Mouse (Mus musculus) intestine, embryonic 14.5 days (tissue): Measurements from ENCODE around the gene Scd2. TPM values are rescaled to one million over a fixed set of nuclear protein-coding genes. Genes with fewer than 3 reads are reported as not detected.
"Not testable (repeated sequence)": the region's sequence is repeated elsewhere in the genome, so short reads cannot be mapped to it uniquely, and the experiment has no call there.

ENCODE experiments used
- ATAC-seq: fragments of 200-750 bp; cut with Nextera tagmentation; replicated peaks from 2 replicates; pipeline ENCODE4 v1.8.0; 2017; ENCODE audit warnings: low read depth, moderate number of reproducible peaks, moderate TSS enrichment, moderate library complexity; ENCODE audit not compliant: low FRiP score, low TSS enrichment
- DNase-seq: peaks from one replicate; pipeline ENCODE4 v3.0.0-alpha.2; 2018; ENCODE audit warnings: low spot score
- H3K27ac ChIP-seq: fragments of 300-500 bp; sonication (generic); 2 replicates; pipeline ENCODE4 v1.5.1; 2014; ENCODE audit warnings: low read depth, mild to moderate bottlenecking, control low read depth
- H3K27me3 ChIP-seq: fragments of 300-500 bp; sonication (generic); replicated peaks from 2 replicates; pipeline ENCODE4 v1.6.1; 2014; ENCODE audit warnings: low read length, control low read depth; ENCODE audit not compliant: control insufficient read depth, insufficient read depth
- H3K36me3 ChIP-seq: fragments of 300-500 bp; sonication (generic); 2 replicates; pipeline ENCODE4 v1.6.1; 2014; ENCODE audit warnings: low read length, control low read depth; ENCODE audit not compliant: control insufficient read depth, insufficient read depth
- H3K4me1 ChIP-seq: fragments of 300-500 bp; sonication (generic); replicated peaks from 2 replicates; pipeline ENCODE4 v1.6.1; 2014; ENCODE audit warnings: low read length, control low read depth, mixed read lengths; ENCODE audit not compliant: control insufficient read depth, insufficient read depth
- H3K4me2 ChIP-seq: fragments of 300-500 bp; sonication (generic); 2 replicates; pipeline ENCODE4 v1.6.1; 2014; ENCODE audit warnings: low read length
- H3K4me3 ChIP-seq: fragments of 300-500 bp; sonication (generic); 2 replicates; pipeline ENCODE4 v1.5.1; 2014; ENCODE audit warnings: low read depth, low read length, control low read depth, mixed read lengths
- H3K9ac ChIP-seq: fragments of 300-500 bp; sonication (generic); 2 replicates; pipeline ENCODE4 v1.6.1; 2014; ENCODE audit warnings: mild to moderate bottlenecking, low read length
- H3K9me3 ChIP-seq: fragments of 300-500 bp; sonication (generic); 2 replicates; pipeline ENCODE4 v1.6.1; 2016; ENCODE audit warnings: low read length, control low read depth; ENCODE audit not compliant: control insufficient read depth
- WGBS: fragments of 180-500 bp; shearing (Covaris S2); extraction: QIAGEN DNeasy Blood & Tissue Kit; methylation state at CpG from one replicate; pipeline ENCODE4 v1.1.7; 2014; 5-methylcytosine and 5-hydroxymethylcytosine counted together
- polyA plus RNA-seq: library from polyadenylated mRNA; unstranded; fragments of >200 nt; fragmentation: Nextera tagmentation; extraction: Ambion mirVana; gene quantifications from 2 replicates; pipeline ENCODE4 v1.2.1, GENCODE M21; 2014

The Scd2 gene
- polyA plus RNA-seq, 1 experiment from 2014 or later = 386 TPM

- H3K27me3 ChIP-seq = no peaks in the 10 kb centered on the region
- no peaks in the 10 kb centered on the region for H3K36me3 ChIP-seq
- no peak for DNase-seq
- 65% methylated on average over 12 of the region's 12 CpGs for WGBS
- H3K4me3 ChIP-seq = no peak overlapping the region
- no peak overlapping the region for H3K27ac ChIP-seq
- ATAC-seq = no peak
- no peak overlapping the region for H3K4me2 ChIP-seq
- no peaks in the 10 kb centered on the region for H3K9me3 ChIP-seq
- H3K9ac ChIP-seq = no peak overlapping the region
- H3K4me1 ChIP-seq = peaks cover 6% of the 10 kb centered on the region; the same call in 1 of the 2 replicates
Observed at GRCm38 (mm10) chr19:44251936-44252558, 41.4 kb upstream of the Scd2 start.

GRCm38 (mm10) chr19:44254106-44254505, 39.4 kb upstream of the Scd2 start:
- H3K9me3 ChIP-seq, H3K27me3 ChIP-seq, H3K4me2 ChIP-seq, H3K4me3 ChIP-seq, H3K4me1 ChIP-seq, H3K27ac ChIP-seq, ATAC-seq, DNase-seq, H3K36me3 ChIP-seq, H3K9ac ChIP-seq: not testable (repeated sequence)
- 88% methylated on average over 2 of the region's 4 CpGs for WGBS

DNA sequence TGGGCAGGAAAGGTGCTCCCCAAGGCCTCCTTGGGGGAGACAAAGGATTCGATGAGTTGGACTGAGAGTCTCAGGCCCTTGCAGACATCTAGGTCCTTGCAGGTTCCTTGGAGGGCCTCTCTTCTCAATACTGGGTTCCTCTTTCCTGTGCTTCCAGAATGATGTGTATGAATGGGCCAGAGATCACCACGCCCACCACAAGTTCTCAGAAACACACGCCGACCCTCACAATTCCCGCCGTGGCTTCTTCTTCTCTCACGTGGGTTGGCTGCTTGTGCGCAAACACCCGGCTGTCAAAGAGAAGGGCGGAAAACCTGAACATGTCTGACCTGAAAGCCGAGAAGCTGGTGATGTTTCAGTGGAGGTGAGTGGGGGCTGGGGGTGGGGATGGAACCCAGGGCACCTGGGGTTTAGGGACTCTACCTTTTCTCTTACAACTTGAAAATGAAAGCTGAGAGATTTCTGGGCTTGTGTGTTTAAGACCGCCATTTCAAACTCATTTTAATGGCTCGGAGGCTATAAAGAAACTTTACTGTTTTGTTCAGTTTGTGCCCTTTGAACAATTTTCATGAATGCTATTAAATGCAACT, 36.0 kb upstream of the Scd2 start:
- Histone ChIP-seq H3K4me3 (no peak overlapping the region), H3K27me3 (no peaks in the 10 kb centered on the region), H3K9ac (no peak overlapping the region), H3K4me2 (no peak overlapping the region), H3K36me3 (no peaks in the 10 kb centered on the region), H3K9me3 (no peaks in the 10 kb centered on the region), H3K27ac (no peak overlapping the region), H3K4me1 (no peaks in the 10 kb centered on the region)
- 85% methylated on average over 13 of the region's 13 CpGs for WGBS
- no peak for ATAC-seq
- no peak for DNase-seq

- Histone ChIP-seq H3K9ac (no peak overlapping the region), H3K4me2 (no peak overlapping the region), H3K27me3 (no peaks in the 10 kb centered on the region), H3K36me3 (no peaks in the 10 kb centered on the region), H3K27ac (no peak overlapping the region), H3K4me1 (no peaks in the 10 kb centered on the region), H3K4me3 (no peak overlapping the region), H3K9me3 (no peaks in the 10 kb centered on the region)
- WGBS = 76% methylated on average over 4 of the region's 4 CpGs
- DNase-seq = no peak
- ATAC-seq = no peak
Observed at GRCm38 (mm10) chr19:44259484-44259883, 34.0 kb upstream of the Scd2 start.

- no peak overlapping the region for H3K4me3 ChIP-seq
- ATAC-seq = no peak
- DNase-seq = no peak
- WGBS = 89% methylated on average over 5 of the region's 5 CpGs
- H3K27ac ChIP-seq = no peak overlapping the region
- H3K36me3 ChIP-seq = no peaks in the 10 kb centered on the region
- no peak overlapping the region for H3K4me2 ChIP-seq
- H3K4me1 ChIP-seq = no peaks in the 10 kb centered on the region
- no peaks in the 10 kb centered on the region for H3K27me3 ChIP-seq
- H3K9ac ChIP-seq = no peak overlapping the region
- H3K9me3 ChIP-seq = no peaks in the 10 kb centered on the region
Observed at GRCm38 (mm10) chr19:44260487-44260886, 33.0 kb upstream of the Scd2 start.

DNA sequence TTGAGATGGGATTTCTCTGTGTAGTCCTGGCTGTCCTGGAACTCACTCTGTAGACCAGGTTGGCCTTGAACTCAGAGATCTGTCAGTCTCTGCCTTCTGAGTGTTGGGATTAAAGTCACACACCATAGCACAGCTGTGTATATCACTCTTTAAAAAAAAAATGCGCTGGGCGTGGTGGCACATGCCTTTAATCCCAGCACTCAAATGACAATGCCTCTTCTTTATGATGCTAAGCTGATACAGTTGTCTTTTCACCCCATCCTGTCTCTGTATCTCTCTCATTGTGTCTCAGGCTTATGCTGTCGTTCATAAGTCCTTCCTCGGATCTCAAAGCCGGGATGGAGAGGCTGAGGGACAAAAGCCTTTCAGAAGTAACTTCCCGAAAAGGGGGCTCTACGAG, 31.7 kb upstream of the Scd2 start:
- WGBS = 82% methylated on average over 7 of the region's 7 CpGs
- DNase-seq = no peak
- H3K4me3 ChIP-seq = no peak overlapping the region

DNA sequence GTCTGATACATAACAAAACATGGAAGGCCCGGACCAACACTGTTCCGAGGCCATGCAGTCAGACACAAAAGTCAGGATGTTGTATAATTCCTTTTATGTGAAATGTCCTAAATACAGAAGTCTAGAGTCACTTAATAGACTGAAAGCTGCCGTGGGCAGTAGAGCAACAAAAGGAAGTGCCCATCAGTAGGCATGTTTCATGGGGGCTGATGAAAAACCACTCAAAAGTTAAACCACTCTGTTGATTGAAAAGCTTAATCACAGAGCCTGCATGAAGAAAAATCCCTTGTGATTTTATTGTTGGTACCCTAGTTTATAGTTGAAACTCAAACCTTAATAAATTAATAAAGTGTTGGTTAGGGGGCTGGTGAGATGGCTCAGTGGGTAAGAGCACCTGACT, 29.9 kb upstream of the Scd2 start:
- Histone ChIP-seq H3K4me2 (no peak overlapping the region), H3K4me1 (peaks cover 10% of the 10 kb centered on the region; the same call in 1 of the 2 replicates), H3K27me3 (no peaks in the 10 kb centered on the region), H3K36me3 (no peaks in the 10 kb centered on the region), H3K27ac (no peak overlapping the region), H3K4me3 (no peak overlapping the region), H3K9me3 (no peaks in the 10 kb centered on the region), H3K9ac (no peak overlapping the region)
- DNase-seq (no peak), ATAC-seq (no peak)
- 89% methylated on average over 3 of the region's 3 CpGs for WGBS

More for the DNA sequence above, 31.7 kb upstream of the Scd2 start:
- H3K4me1 ChIP-seq = 0 out of 2 replicates have a peak, but pooled peaks cover 5% of the 10 kb centered on the region
- no peak overlapping the region for H3K4me2 ChIP-seq
- no peaks in the 10 kb centered on the region for H3K36me3 ChIP-seq
- H3K9me3 ChIP-seq = no peaks in the 10 kb centered on the region
- no peak overlapping the region for H3K9ac ChIP-seq
- ATAC-seq = no peak
- H3K27me3 ChIP-seq = no peaks in the 10 kb centered on the region
- no peak overlapping the region for H3K27ac ChIP-seq

DNA sequence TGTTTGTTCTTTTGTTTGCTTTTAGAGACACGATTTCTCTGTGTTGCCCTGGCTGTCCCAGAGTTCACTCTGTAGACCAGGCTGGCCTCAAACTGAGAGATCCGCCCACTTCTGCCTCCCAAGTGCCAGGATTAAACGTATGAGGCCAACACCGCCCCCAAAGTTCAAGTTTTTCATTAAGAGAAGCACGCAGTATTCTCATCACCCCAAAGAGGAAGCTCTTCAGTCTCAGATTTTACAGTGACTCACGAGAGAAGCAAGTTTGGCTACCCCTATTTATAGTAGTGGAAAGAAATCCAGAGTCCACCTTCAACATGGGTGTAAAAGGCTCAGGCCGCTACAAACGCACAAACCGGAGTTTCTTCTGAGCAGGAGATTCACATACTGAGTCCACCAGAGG, 29.2 kb upstream of the Scd2 start:
- H3K27me3 ChIP-seq = no peaks in the 10 kb centered on the region
- no peak for DNase-seq
- no peak overlapping the region for H3K27ac ChIP-seq
- H3K36me3 ChIP-seq = no peaks in the 10 kb centered on the region
- peaks cover 10% of the 10 kb centered on the region; the same call in 1 of the 2 replicates for H3K4me1 ChIP-seq
- no peak for ATAC-seq
- 69% methylated on average over 9 of the region's 9 CpGs for WGBS
- H3K4me3 ChIP-seq = no peak overlapping the region
- H3K4me2 ChIP-seq = no peak overlapping the region
- H3K9ac ChIP-seq = no peak overlapping the region
- H3K9me3 ChIP-seq = no peaks in the 10 kb centered on the region

GRCm38 (mm10) chr19:44265300-44265699, 28.2 kb upstream of the Scd2 start:
- Histone ChIP-seq H3K36me3 (no peaks in the 10 kb centered on the region), H3K4me2 (no peak overlapping the region), H3K9ac (no peak overlapping the region), H3K4me1 (peaks cover 10% of the 10 kb centered on the region; the same call in 1 of the 2 replicates), H3K27me3 (no peaks in the 10 kb centered on the region), H3K9me3 (no peaks in the 10 kb centered on the region), H3K4me3 (no peak overlapping the region), H3K27ac (no peak overlapping the region)
- ATAC-seq (no peak), DNase-seq (no peak)
- WGBS = 62% methylated on average over 7 of the region's 7 CpGs
